Mouse (Mus musculus): ENCODE data around the gene Gm17662.

DNA sequence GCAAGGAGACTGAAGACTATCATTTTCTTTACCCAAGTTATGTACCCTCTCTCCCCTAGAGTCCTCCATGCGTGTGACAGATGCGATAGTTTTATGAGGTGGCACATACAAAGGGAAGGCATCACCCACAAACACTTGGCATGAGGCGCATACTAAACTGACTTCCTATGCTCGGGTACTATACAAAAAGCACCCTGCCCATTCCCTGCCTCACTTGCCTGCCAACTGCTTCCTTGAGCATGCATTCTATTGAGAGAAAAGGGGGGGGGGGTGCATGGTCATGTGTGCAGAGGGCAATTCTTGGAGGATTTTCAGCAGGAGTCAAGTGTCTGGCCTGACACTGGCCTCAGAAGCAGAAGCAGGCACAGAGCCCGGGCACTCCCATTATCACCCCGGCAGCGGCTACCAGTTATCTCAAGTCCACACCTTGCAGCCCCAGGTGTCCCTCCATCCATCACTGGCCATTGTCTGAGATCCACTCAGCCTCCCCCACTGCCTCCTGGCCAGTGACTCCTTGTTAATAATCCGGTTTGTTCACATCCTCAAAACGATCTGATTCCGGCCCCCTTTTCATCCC lies 46.3 kb upstream of the Gm17662 start:
- no peak for TF ChIP-seq CTCF (IDR thresholded peaks at IDR 0.05; ENCODE audit: low read depth)
- TF ChIP-seq EP300 (IDR thresholded peaks at IDR 0.05; ENCODE audit: low read depth), result no peak
